Mouse (Mus musculus) midbrain, embryonic 11.5 days (tissue): ENCODE measurements around the gene Yars. TPM values are rescaled to one million over a fixed set of nuclear protein-coding genes. Genes with fewer than 3 reads are reported as not detected.
"Not testable (repeated sequence)": the region's sequence is repeated elsewhere in the genome, so short reads cannot be mapped to it uniquely, and the experiment has no call there.

Experiments used
- ATAC-seq: fragments of 200-750 bp; cut with Nextera tagmentation; 2 replicates; pipeline ENCODE4 v1.8.0; 2017; ENCODE audit warnings: moderate TSS enrichment, moderate library complexity; ENCODE audit not compliant: low FRiP score
- DNase-seq: peaks from one replicate; pipeline ENCODE4 v3.0.0; 2015; ENCODE audit warnings: low spot score; ENCODE audit errors: missing footprints
- H3K27ac ChIP-seq: fragments of 300-500 bp; sonication (generic); 2 replicates; pipeline ENCODE4 v1.5.1; 2014; ENCODE audit warnings: low read depth, low read length
- H3K27me3 ChIP-seq: fragments of 300-500 bp; sonication (generic); 2 replicates; pipeline ENCODE4 v1.6.1; 2014; ENCODE audit warnings: mild to moderate bottlenecking, low read length, moderate library complexity, mixed read lengths; ENCODE audit not compliant: control insufficient read depth, insufficient read depth
- H3K36me3 ChIP-seq: fragments of 300-500 bp; sonication (generic); 2 replicates; pipeline ENCODE4 v1.6.1; 2014; ENCODE audit warnings: mild to moderate bottlenecking, low read length, moderate library complexity, mixed read lengths; ENCODE audit not compliant: control insufficient read depth, insufficient read depth
- H3K4me1 ChIP-seq: fragments of 300-500 bp; sonication (generic); 2 replicates; pipeline ENCODE4 v1.6.1; 2014; ENCODE audit warnings: low read length; ENCODE audit not compliant: control insufficient read depth, insufficient read depth
- H3K4me2 ChIP-seq: fragments of 300-500 bp; sonication (generic); 2 replicates; pipeline ENCODE4 v1.6.1; 2014; ENCODE audit warnings: mild to moderate bottlenecking, moderate library complexity
- H3K4me3 ChIP-seq: fragments of 300-500 bp; sonication (generic); 2 replicates; pipeline ENCODE4 v1.5.1; 2014; ENCODE audit warnings: low read depth, low read length
- H3K9ac ChIP-seq: fragments of 300-500 bp; sonication (generic); 2 replicates; pipeline ENCODE4 v1.6.1; 2014; ENCODE audit warnings: low read length
- H3K9me3 ChIP-seq: fragments of 300-500 bp; sonication (generic); 2 replicates; pipeline ENCODE4 v1.6.1; 2016; ENCODE audit warnings: low read length; ENCODE audit not compliant: control insufficient read depth
- WGBS: fragments of 180-500 bp; shearing (Covaris S2); extraction: QIAGEN DNeasy Blood & Tissue Kit; methylation state at CpG from one replicate; pipeline ENCODE4 v1.1.7; 2014; 5-methylcytosine and 5-hydroxymethylcytosine counted together
- polyA plus RNA-seq: library from polyadenylated mRNA; unstranded; fragments of >200 nt; fragmentation: Nextera tagmentation; extraction: Ambion mirVana; gene quantifications from 2 replicates; pipeline ENCODE4 v1.2.1, GENCODE M21; 2014

The Yars gene
- polyA plus RNA-seq, 1 experiment from 2014 or later: 105 TPM

DNA sequence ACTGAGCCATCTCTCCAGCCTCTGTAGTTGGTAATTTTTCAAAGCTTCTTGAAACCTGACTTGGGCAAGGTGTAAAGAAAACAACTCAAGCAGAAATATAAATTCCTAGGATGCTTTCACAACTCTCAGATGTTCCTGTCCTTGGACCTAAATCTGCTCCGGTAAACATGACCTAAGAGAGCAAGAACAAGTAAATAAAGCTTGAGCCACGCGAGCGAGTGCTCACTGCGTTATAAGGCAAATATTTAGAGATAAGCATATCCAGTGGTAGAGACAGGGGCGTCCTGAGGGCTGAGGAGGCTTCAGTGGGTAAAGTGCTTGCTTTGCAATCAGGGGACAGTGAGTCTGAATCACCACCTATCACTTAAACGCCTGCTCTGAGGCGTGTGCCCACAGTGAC is 17.2 kb downstream of the Yars start:
- no peaks in the 10 kb centered on the region for H3K4me1 ChIP-seq
- 95% methylated on average over 8 of the region's 8 CpGs for WGBS
- H3K4me3 ChIP-seq: no peak overlapping the region
- H3K4me2 ChIP-seq: no peak overlapping the region
- H3K9ac ChIP-seq: no peak overlapping the region
- no peak for ATAC-seq
- no peaks in the 10 kb centered on the region for H3K27me3 ChIP-seq
- no peaks in the 10 kb centered on the region for H3K9me3 ChIP-seq
- peaks cover 30% of the 10 kb centered on the region for H3K36me3 ChIP-seq
- no peak for DNase-seq
- no peak overlapping the region for H3K27ac ChIP-seq

DNA sequence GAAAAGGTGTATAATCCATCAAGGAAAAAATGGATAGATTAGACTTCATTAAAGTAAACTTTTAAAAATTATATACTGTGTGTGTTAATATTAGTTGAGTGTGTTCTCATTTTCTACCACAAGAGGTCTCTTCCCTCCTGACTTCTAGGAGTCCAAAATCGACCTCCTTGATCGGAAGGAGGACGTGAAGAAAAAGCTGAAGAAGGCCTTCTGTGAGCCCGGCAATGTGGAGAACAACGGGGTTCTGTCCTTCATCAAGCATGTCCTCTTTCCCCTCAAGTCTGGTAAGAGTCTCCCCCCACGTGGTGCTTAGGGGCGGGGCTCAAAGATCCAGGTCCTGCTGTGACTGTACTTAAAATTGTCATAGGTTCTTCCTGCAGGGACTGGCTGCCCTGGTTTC is 19.9 kb downstream of the Yars start:
- DNase-seq: no peak
- Histone ChIP-seq H3K9ac (no peak overlapping the region), H3K27ac (no peak overlapping the region), H3K4me1 (no peaks in the 10 kb centered on the region), H3K4me2 (no peak overlapping the region), H3K27me3 (no peaks in the 10 kb centered on the region), H3K36me3 (peaks cover 33% of the 10 kb centered on the region), H3K4me3 (no peak overlapping the region), H3K9me3 (no peaks in the 10 kb centered on the region)
- no peak for ATAC-seq
- WGBS: 67% methylated on average over 7 of the region's 7 CpGs

DNA sequence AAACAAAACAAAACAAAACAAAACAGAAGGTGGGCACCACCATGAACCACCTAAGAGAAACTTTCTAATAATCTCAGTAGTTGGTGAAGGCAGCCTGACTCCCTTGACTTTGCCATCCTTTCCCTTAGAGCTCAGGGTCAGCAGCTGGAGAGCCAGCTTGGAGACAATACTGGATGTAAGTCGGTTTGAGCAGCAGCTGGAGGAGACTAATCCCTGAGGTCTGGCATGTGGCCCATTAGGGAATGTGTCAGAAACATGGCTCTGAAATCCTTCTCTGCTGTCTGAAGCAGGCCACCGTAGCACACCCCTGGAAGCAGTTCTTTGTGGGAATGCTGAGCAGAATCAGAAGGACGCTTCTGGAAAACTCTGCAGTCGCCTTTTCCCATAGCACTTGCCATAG is 21.9 kb downstream of the Yars start:
- WGBS: 85% methylated on average over 4 of the region's 4 CpGs
- no peak for ATAC-seq
- no peak overlapping the region for H3K4me3 ChIP-seq
- H3K36me3 ChIP-seq: peaks cover 34% of the 10 kb centered on the region
- H3K9me3 ChIP-seq: no peaks in the 10 kb centered on the region
- H3K9ac ChIP-seq: no peak overlapping the region
- no peak overlapping the region for H3K4me2 ChIP-seq
- no peak for DNase-seq
- H3K4me1 ChIP-seq: no peaks in the 10 kb centered on the region
- H3K27ac ChIP-seq: no peak overlapping the region
- H3K27me3 ChIP-seq: no peaks in the 10 kb centered on the region

DNA sequence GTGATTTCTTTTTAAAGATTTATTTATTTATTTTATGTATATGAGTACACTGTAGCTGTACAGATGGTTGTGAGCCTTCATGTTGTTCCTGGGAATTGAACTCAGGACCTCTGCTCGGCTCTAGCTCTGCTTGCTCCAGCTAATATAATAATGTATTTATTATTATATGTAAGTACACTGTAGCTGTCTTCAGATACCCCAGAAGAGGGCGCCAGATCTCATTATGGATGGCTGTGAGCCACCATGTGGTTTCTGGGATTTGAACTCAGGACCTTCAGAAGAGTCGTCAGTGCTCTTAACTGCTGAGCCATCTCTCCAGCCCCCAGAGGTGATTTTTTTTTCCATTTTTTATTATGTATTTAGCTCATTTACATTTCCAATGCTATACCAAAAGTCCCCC is 22.9 kb downstream of the Yars start:
- H3K36me3 ChIP-seq: peaks cover 37% of the 10 kb centered on the region
- WGBS: 68% methylated on average over 3 of the region's 3 CpGs
- not testable (repeated sequence) for ATAC-seq, DNase-seq, H3K9me3 ChIP-seq, H3K4me1 ChIP-seq, H3K27me3 ChIP-seq, H3K4me3 ChIP-seq, H3K27ac ChIP-seq, H3K9ac ChIP-seq, H3K4me2 ChIP-seq

DNA sequence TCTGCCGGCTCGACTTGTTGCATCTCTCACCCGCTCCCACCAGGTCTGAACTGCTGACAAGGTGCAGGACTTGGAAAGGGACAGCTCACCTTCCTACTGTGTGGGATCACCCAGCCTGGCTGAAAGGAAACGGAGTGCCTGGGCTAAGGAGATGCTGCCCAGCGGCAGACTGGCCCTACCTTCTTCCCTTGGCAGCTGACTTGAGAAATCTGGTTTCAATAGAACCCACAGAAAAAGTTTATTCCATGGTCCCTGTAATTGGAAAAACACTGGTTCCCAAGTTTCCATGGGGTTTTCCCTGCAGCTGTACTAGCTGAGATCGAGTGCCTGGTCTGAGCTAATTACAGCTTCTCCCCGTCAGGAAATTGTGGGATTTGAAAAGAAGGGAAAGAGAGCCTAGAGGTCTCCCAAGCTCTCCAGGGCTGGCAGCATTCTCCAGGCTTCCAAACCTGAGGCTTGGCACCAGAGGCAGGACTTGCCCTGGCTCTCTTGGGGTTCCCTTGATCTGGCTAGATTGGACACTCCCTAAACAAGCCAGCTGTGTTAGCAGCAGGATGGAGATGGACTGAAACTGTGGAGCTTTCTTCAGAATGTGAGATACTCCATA is 29.1 kb downstream of the Yars start:
- H3K9me3 ChIP-seq: no peaks in the 10 kb centered on the region
- H3K27me3 ChIP-seq: peaks cover 7% of the 10 kb centered on the region; the same call in 1 of the 2 replicates
- no peak overlapping the region for H3K4me3 ChIP-seq
- H3K4me2 ChIP-seq: no peak overlapping the region
- 83% methylated on average over 7 of the region's 7 CpGs for WGBS
- no peak for DNase-seq
- ATAC-seq: no peak
- H3K36me3 ChIP-seq: peaks cover 37% of the 10 kb centered on the region
- peaks cover 7% of the 10 kb centered on the region for H3K4me1 ChIP-seq
- H3K27ac ChIP-seq: no peak overlapping the region
- no peak overlapping the region for H3K9ac ChIP-seq

DNA sequence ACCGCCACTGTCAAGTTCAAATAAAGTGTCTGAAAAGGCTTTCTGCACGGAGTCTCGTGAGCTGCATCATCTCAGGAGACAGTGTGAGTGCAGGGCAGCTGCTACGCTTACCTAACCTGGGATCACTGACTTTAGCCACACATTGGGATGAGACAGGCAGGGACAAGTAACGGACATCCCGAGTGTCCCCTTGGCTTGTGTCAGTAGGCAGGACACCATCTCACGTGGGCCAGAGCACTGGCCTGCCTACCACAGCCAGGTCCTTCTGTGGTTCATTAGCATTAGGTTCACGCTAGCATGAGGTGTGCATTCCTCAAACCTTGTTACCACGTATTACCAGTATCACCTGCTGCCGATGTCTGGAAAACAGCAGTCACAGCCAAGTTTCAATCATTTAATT is 29.6 kb downstream of the Yars start:
- Histone ChIP-seq H3K36me3 (peaks cover 33% of the 10 kb centered on the region), H3K27ac (no peak overlapping the region), H3K4me3 (no peak overlapping the region), H3K9ac (no peak overlapping the region), H3K4me1 (peaks cover 12% of the 10 kb centered on the region), H3K4me2 (no peak overlapping the region), H3K9me3 (no peaks in the 10 kb centered on the region), H3K27me3 (peaks cover 7% of the 10 kb centered on the region; the same call in 1 of the 2 replicates)
- ATAC-seq: no peak
- DNase-seq: no peak
- 91% methylated on average over 10 of the region's 10 CpGs for WGBS

DNA sequence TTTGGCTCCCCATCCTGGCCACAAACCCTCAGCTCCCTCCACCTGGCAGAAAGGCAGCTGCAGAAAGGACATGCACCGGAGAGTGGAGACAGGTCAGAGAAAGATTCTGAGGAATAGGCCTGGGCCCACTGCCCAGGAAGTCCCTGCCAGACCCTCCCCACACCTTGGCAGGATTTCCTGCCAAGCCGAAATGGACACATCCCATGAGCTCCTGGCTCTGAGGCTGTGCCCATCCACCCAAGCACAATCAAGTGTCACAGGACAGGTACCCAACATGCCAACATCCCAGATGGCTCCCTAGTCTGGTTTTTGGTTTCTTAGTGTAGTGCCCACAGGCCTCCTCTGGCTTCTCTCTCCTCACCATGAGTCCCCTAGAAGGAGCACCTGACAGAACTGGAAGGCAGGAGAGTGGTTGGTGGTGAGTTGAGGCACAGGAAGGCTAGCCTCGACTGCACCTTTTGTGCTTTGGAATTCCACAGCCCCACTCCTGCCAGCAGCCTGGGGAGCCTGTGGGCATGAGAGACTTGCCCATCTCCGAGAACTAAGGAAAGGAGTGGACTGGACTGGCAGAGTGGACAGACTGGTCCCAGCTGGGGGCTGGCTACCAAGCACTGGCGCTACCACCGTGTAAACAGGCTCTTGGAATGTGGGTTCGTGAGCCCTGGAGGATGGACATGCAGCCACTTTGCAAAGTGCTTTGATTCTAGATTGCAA is 31.0 kb downstream of the Yars start:
- peaks cover 7% of the 10 kb centered on the region; the same call in 1 of the 2 replicates for H3K27me3 ChIP-seq
- no peaks in the 10 kb centered on the region for H3K9me3 ChIP-seq
- ATAC-seq (no peak), DNase-seq (no peak)
- WGBS: 73% methylated on average over 7 of the region's 7 CpGs
- H3K4me3 ChIP-seq: no peak overlapping the region
- peaks cover 27% of the 10 kb centered on the region for H3K36me3 ChIP-seq
- no peak overlapping the region for H3K27ac ChIP-seq
- H3K4me1 ChIP-seq: peaks cover 13% of the 10 kb centered on the region
- H3K9ac ChIP-seq: no peak overlapping the region
- H3K4me2 ChIP-seq: no peak overlapping the region

DNA sequence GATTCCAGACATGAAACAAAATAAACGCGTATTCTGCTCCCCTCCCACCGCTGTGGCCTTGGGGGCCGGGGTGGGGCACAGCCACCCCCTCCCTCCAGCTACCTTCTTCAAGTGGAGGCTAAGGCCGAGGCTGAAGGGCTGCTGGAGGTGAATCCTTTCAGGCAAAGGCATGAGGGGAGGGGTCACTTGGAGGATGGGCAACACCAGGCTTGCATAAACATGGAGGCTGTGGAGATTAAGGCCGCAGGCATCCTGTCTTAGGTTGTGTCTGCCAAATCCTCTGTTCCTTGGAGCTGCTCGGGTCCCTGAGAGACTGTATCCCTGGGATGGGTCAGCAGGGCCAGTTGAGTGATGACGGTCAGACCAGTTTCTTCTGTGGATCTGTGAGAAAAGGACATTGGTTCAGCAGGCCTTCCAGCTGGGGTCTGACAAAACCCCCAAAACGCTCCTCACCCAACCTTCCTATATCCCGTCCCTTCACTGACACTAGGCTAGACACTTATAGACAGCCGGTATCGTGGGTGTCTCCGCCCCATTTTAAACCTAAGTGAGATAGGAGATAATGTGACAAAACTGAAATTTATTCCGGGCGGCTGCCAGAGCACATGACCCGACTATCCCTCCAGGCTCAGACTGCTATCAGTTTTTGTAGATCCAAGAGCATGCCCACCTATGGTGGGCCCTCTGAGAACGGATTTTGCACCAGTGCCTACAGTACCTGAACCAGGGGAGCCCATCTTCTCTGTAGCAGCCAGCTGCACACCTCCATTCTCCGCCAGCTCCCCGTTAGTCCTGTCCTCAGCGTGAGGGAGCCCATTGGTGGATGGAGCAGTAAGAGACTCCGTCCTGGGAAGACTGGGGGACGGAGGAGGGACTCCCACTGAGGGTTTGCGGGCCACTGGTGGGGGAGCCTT is 31.8 kb downstream of the Yars start:
- DNase-seq: no peak

More for the DNA sequence above, 31.8 kb downstream of the Yars start:
- Histone ChIP-seq H3K36me3 (peaks cover 24% of the 10 kb centered on the region), H3K4me3 (no peak overlapping the region), H3K9me3 (no peaks in the 10 kb centered on the region), H3K9ac (no peak overlapping the region), H3K27ac (no peak overlapping the region), H3K4me2 (no peak overlapping the region), H3K4me1 (peaks cover 17% of the 10 kb centered on the region), H3K27me3 (peaks cover 7% of the 10 kb centered on the region; the same call in 1 of the 2 replicates)
- 76% methylated on average over 23 of the region's 23 CpGs for WGBS
- no peak for ATAC-seq
